Mouse (Mus musculus) C2C12 (cell line): Measurements from ENCODE around the gene Nme8.

Experiments
- CEBPB ChIP-seq: IDR thresholded peaks from one replicate; pipeline ENCODE4 v1.6.1; 2011; ENCODE audit warnings: low read depth, mild to moderate bottlenecking, control low read depth, moderate library complexity
- CTCF ChIP-seq: IDR thresholded peaks from one replicate; pipeline ENCODE4 v1.5.1; 2011; ENCODE audit not compliant: control insufficient read depth, insufficient read depth, insufficient read length
- FOSL1 ChIP-seq: IDR thresholded peaks from one replicate; pipeline ENCODE4 v1.8.0; 2011; ENCODE audit warnings: mild to moderate bottlenecking, low read length; ENCODE audit not compliant: poor library complexity, insufficient read depth, severe bottlenecking
- MAX ChIP-seq: IDR thresholded peaks from one replicate; pipeline ENCODE4 v1.6.1; 2011; ENCODE audit warnings: mild to moderate bottlenecking, control low read depth
- MYOD1 ChIP-seq: IDR thresholded peaks from one replicate; pipeline ENCODE4 v1.6.1; 2011; ENCODE audit warnings: low read depth; ENCODE audit not compliant: control insufficient read depth, insufficient read length
- MYOG ChIP-seq: IDR thresholded peaks from one replicate; pipeline ENCODE4 v1.6.1; 2011; ENCODE audit not compliant: control insufficient read depth, insufficient read length; ENCODE audit errors: extremely low read depth
- USF1 ChIP-seq: IDR thresholded peaks from one replicate; pipeline ENCODE4 v1.6.1; 2011; ENCODE audit warnings: low read depth, mild to moderate bottlenecking, control low read depth, moderate library complexity

- TF ChIP-seq MAX: no peak
- no peak for TF ChIP-seq CTCF
- TF ChIP-seq MYOG: no peak
- no peak for TF ChIP-seq MYOD1
- TF ChIP-seq CEBPB: no peak
- no peak for TF ChIP-seq USF1
- no peak for TF ChIP-seq FOSL1
These were observed 71.1 kb downstream of the Nme8 start for GRCm38 (mm10) chr13:19626473-19626872.
